Mouse (Mus musculus) left cerebral cortex, postnatal 10 days (tissue): Measurements from ENCODE around the gene Bahd1. TPM values are rescaled to one million over a fixed set of nuclear protein-coding genes. Genes with fewer than 3 reads are reported as not detected.

Source experiments
- DNase-seq, 2 experiments: peaks; one replicate each; pipeline ENCODE4 v3.0.0; 2021 to 2022; ENCODE audit warnings: low spot score in 2 of 2, mixed read lengths in 1 of 2; ENCODE audit errors: extremely low spot score in 1 of 2
- intact Hi-C: fragments of 180-260 bp; cut with DNase I; formaldehyde crosslinking; loops from one replicate; pipeline ENCODE4 v1.15.1; 2025
- total RNA-seq, 2 experiments: library from RNA; stranded (reverse); gene quantifications; 2 replicates each; pipeline ENCODE4 v1.2.3; 2021

Gene Bahd1
- total RNA-seq, 2 experiments from 2014 or later = 29.9 to 32.1 TPM

DNA sequence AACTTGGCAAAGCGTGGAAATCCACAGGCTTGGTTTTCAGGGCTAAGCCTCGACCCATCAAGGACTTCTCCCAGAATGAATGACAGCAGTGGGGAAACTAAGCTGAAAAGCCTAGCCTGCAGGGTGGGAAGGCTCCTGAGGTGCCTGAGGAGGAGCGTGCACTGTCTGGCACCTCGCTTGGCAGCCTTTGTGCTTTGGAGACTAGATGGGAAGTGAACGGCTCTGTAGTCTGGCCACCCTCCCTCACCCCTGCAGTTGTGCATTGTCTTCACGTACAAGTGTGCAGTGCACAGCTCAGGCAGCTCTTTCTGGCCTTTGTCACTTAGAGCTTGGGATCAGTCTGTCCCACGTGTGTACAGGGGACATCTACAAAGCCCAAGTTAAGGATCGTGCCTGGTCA, 14.5 kb downstream of the Bahd1 start:
- intact Hi-C loops = no loop called here

GRCm38 (mm10) chr2:118916436-118916835, 16.3 kb downstream of the Bahd1 start:
- intact Hi-C loops = no loop called here
- no peak for DNase-seq

More for the DNA sequence above, 14.5 kb downstream of the Bahd1 start:
- no peak for DNase-seq

- DNase-seq = no peak
- intact Hi-C loops = no loop called here
Observed at GRCm38 (mm10) chr2:118918543-118918942, 18.4 kb downstream of the Bahd1 start.

- no peak for DNase-seq
- intact Hi-C loops = no loop called here
Observed at GRCm38 (mm10) chr2:118920428-118920827, 20.3 kb downstream of the Bahd1 start.

GRCm38 (mm10) chr2:118925952-118926351, 25.8 kb downstream of the Bahd1 start:
- intact Hi-C loops = no loop called here
- DNase-seq = no peak

DNA sequence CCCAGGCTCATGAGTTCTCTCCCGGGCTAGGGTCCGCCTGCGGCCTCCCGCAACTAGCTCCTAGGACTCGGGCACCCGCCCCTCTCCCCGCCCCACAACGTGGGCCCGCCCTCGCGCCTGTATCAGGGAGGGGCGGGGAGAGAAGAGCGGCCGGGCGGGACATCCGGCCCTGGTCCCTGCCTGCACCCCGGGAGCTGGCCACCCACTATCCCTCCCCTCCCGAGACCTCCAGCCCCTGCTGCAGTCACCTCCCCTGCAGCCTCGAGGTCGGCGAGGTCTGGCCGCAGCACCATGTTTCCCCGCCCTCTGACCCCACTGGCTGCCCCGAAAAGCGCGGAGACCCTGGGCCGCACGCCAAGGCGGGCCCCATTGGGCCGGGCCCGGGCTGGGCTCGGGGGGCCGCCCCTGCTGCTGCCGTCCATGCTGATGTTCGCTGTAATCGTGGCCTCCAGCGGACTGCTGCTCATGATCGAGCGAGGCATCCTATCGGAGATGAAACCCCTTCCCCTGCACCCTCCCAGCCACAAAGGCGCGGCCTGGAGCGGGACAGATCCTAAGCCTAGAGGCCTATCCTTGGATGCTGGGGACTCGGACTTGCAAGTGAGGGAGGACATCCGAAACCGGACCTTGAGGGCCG, 26.3 kb downstream of the Bahd1 start, which contains the start of gene Chst14:
Chst14 (plus strand) TSS at position 136 of the 637 bp plus-strand sequence.
- peak in 1 of 2 experiments; percentile 85 for DNase-seq
- intact Hi-C loops = no loop called here

DNA sequence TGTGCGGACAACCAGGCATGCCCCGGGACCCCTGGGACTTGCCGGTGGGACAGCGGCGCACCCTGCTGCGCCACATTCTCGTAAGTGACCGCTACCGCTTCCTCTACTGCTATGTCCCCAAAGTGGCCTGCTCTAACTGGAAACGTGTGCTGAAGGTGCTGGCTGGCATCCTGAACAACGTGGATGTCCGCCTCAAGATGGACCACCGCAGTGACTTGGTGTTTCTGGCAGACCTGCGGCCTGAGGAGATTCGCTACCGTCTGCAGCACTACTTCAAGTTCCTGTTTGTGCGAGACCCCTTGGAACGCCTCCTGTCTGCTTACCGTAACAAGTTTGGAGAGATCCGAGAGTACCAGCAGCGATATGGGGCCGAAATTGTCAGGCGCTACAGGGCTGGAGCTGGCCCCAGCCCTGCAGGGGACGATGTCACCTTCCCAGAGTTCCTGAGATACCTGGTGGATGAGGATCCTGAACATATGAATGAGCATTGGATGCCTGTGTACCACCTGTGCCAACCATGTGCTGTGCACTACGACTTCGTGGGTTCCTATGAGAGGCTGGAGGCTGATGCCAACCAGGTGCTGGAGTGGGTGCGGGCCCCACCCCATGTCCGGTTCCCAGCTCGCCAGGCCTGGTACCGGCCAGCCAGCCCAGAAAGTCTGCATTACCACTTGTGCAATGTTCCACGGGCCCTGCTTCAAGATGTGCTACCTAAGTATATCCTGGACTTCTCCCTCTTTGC, 27.0 kb downstream of the Bahd1 start:
- DNase-seq = no peak
- intact Hi-C loops = no loop called here

- no peak for DNase-seq
- intact Hi-C loops = no loop called here
Observed at GRCm38 (mm10) chr2:118941341-118941740, 41.2 kb downstream of the Bahd1 start.

DNA sequence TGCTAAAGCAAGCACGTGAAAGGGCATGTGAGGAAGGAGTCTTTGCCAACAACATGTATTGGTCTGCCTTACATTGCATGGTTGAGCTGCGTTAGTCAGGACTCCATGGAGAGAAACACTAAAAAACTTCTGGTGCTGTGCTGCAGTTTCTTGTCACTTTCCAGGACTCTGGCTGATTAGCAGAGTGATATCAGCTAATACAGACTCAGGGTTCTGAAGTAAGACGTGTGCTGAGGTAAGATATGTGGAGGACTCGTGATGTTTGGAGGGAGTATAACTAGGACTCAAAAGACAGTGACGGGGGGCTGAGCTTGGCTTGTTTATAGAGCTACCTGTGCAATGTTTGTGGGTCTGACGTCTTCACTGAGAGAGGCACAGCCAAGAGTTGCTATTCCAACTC, 43.1 kb downstream of the Bahd1 start:
- DNase-seq = no peak
- intact Hi-C loops = no loop called here

DNA sequence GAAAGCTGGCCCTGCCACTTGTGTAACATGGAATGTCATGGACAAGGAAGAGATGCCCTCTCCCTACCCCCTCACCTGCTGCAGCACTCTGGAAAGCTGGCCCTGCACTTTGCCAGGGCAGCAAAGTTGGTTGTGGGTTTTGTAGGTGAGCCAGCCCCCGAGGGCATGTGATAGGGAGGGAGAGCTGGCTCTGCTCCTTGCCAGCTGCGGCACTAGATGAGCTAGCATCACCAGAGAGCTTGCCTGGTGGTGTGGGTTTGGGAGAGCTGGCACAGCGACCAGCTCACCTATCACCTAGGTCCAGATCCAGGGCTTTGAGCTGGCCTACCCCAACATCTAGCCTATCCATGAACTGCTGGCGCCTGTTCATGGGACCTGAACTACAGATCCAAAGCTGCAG, 48.6 kb downstream of the Bahd1 start:
- intact Hi-C loops = no loop called here
- DNase-seq = no peak

DNA sequence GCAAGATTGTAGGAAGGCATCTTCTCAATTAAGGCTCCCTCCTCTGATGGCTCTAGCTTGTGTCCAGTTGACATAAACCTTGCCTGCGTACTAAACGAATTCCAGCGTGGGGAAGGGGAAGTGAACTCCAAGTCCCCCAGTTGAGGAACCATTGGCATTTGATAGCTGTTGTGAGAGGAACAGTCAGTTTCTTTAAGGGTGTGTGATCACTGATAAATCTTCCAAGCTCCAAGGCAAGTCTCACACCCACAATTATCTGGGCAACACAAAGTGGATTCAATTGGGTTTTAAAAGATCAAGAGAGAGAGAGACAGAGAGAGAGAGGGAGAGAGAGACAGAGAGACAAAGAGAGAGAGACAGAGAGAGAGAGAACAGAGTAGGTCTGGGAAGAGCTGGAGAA, 49.5 kb downstream of the Bahd1 start:
- no peak for DNase-seq
- intact Hi-C loops = no loop called here

GRCm38 (mm10) chr2:118956497-118956896, 56.3 kb downstream of the Bahd1 start:
- no peak for DNase-seq
- intact Hi-C loops = no loop called here

- DNase-seq = no peak
- intact Hi-C loops = no loop called here
Observed at GRCm38 (mm10) chr2:118959644-118960043, 59.5 kb downstream of the Bahd1 start.

DNA sequence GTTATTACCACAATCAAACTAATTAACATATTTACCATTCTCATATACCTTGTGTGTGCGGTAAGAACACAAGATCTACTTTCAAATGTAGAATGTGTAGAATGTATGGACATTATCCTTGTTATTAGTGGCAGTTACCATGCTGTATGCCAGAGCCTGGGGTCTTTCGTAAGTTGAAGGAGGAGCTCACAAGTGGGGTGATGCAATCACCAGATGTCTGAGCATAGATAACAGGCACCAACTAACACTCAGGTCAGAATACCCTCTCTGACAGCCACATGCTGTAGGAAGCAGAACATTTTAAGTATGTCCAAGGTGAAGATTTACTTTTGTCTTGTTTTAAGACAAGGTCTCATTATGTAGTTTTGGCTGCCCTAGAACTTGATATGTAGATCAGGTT, 60.2 kb downstream of the Bahd1 start:
- intact Hi-C loops = no loop called here
- no peak for DNase-seq

- no peak for DNase-seq
- intact Hi-C loops = no loop called here
Observed at GRCm38 (mm10) chr2:118961546-118961945, 61.4 kb downstream of the Bahd1 start.

GRCm38 (mm10) chr2:118963007-118963675, 63.0 kb downstream of the Bahd1 start:
- intact Hi-C loops = no loop called here
- DNase-seq = no peak

DNA sequence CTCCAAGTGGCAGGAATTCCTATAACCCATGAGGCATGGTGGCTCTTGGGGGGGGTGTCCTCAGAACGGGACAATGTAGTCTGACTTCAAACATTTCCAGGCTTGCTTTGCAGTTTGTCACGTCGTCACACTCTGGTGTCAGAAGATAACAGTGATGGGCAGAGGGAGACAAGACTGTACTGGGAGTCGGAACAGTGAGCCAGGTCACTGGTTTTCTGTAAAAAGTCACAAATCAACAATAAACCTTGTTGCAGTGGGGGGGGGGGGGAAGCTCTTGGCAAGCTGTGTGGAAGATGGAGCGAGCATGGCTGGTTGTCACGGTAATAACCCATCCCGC, 63.5 kb downstream of the Bahd1 start:
- no peak for DNase-seq
- intact Hi-C loops = no loop called here

DNA sequence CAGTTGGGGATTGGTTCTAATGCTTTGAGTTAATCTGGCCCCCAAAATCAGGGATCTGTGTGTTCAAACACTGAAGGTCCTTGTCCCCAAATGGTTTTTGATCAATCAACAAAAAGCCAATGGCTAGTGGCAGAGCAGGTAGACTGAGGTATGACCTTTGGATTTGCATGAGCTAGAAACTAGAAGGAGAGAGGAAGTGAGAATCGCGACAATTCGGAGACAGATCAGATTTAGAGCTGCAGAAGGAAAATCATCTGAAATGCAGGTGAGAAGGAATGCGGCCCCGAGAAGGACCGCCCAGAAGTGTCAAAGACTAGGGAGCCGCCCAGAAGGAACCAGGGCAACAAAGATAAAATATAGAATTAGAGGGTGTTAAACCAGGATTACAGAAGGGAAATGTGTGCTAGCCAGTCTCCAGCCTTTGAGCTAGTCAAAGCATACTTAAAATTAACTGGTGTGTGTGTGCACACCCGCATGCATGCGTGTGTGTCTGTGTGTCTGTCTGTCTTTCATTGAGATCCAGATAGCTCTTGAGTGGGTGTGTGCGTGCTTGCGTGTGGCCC, 69.5 kb downstream of the Bahd1 start:
- no peak for DNase-seq
- intact Hi-C loops = loop anchor here (5.0 kb wide), 1 partner anchor 67 kb away; the partner anchor contains the start of gene Bahd1

GRCm38 (mm10) chr2:118972048-118972447, 71.9 kb downstream of the Bahd1 start:
- no peak for DNase-seq
- intact Hi-C loops = loop anchor here (5.0 kb wide), 1 partner anchor 70 kb away; the partner anchor contains the start of gene Bahd1
